Mouse (Mus musculus): Measurements from ENCODE around the gene Tril.
A peak's percentile ranks its signal among the peaks of the same experiment; 100 is the strongest.

Gene Tril

DNA sequence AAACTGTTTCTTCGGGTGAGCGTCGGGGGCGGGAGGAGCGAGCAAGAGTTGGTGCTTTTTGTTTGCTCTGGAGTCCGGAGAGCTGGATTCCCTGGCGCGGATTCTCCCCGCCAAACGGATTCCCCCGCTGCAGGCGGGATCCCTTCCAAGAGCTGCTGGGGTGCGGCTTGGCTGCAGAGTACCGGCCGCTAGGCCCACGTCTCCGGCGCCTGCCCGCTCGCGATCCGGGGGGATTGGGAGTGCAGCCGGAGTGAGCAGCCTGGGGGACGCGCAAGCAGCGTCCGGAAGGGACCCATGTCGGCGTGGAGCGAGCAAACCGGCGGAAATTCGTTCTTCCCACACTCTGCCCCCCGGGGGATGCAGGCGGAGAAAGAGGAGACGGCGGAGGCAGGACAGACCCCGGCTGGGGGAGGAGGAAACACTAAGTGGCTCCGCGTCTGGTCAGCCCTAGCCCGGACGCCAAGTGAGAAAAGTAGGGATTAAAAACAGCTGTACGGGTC lies at the start of gene Tril:
Gene Tril, minus strand, starts transcription at position 345 of the 500 bp plus-strand sequence.
- peak; percentile 78 for DNase-seq (ENCODE audit: low read depth)

- no peak for DNase-seq (ENCODE audit: low read depth)
Measured at GRCm38 (mm10) chr6:53863011-53863410, 42.4 kb upstream of the Tril start.

DNA sequence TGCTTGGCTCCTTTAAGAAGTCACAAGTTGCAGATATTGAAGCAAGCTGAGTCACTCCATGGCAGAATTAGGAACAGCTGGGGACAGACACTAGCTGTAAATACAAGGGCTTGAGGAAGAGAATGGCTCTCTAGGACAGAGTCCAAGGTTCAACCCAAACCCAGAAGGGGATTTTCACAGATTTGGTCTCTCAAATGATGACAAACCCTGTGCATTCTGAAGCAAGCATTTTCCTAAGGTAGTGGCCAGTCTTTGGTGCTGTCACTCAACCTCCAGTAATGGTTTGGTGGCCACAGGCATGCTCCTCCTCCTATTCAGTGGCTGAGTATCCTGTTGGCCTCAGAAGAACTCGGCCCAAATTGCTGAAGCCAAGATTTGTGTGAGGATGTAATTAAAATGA lies 38.5 kb upstream of the Tril start:
- DNase-seq (ENCODE audit: low read depth) = peak; percentile 6

DNA sequence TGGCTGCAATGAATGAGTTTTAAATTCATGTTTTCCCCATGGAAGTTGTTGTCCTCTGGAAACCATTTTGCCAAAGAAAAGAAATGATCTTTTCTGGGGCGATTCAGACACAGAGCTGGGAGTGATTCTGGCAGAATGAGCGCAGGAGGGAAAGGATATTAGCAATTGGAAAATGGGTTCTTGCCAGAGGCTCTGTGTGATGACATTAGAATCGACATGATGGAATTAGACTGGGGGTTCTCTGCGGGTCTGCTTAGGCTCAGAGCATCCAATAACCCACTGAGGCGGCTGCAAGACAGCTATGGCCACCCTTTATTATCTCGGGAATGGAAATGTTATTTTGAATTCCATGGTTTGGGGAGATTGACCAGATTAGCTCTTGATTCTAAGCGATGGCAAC lies 37.2 kb upstream of the Tril start:
- DNase-seq (ENCODE audit: low read depth) = no peak

DNA sequence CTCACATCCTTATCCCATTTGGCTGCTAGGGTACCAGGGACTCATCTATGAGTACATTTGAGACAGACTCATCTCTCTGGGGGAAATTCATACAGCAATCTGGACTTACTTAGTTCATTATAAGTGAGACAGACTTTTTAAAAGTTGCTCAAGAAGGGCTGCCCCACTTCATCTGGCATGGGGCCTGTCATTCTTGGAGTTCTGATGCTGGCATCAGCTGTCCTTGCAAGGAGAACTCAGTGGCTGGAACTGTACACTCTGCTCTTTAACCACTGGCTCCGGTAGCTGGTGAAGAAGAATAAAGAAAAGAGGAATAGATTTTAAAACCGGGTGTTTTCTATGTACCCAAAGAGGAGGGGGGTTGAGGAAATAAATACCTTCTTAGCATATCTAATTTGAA lies 36.1 kb upstream of the Tril start:
- peak; percentile 7 for DNase-seq (ENCODE audit: low read depth)

DNA sequence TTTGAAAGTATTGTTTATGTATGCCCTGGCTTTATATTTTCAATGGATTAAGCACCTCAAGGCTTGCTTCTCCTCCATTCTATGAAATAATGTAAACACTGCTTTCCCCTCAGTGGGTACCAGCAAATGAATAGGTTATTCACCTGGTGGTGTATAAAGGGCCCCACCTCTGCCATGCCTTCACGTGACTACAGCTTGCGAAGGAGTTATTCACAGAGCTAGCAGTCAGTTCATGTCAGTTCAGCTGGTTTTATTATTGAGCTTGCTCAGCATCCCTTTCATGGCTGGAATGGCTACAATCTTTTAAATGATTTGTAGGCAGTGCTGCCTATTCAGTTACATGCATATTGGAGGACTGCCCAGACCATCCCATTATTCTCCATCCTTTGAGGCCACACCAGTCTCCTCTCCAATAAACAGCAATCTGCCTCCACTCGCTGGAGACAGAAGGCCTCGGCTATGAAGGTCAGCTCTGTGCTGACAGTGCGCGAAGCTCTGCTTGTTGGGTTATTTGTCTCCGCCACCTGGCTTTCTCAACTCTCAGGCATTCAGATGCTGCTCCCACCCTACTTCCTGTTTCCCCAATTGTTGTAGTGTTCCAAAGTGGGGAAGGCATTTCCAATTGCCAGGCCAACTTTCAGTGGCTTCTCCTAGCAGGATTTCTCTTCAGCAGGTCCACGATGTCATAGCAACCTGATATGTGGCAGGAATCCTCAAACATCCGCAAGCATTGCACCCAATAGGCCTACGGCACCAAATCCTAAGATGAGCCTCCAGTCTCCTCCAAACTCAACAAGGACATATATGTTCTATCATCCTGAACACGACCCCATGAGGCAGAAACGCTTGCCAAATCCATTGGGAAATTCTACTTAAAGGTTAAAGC lies 34.6 kb upstream of the Tril start:
- DNase-seq (ENCODE audit: low read depth) = no peak

DNA sequence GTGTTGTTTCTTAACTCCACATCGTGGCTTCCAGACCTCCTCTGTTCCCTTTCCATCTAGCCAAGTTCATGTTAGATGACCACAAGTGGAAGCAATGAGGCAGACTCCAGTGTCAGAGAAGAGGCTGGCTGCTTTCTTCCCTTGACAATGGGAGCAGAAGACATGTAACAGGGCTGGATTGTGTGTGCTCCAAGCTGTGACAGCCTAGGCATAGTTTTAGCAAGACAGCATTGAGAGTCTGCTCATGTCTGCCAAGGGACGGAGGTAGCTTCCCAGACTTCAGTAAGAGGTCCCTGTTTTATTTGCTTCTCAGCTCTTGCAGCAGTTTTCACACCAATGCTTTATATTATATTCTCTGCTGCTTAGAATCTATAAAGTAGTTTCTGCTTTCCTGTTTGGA lies 33.6 kb upstream of the Tril start:
- DNase-seq (ENCODE audit: low read depth) = no peak

DNA sequence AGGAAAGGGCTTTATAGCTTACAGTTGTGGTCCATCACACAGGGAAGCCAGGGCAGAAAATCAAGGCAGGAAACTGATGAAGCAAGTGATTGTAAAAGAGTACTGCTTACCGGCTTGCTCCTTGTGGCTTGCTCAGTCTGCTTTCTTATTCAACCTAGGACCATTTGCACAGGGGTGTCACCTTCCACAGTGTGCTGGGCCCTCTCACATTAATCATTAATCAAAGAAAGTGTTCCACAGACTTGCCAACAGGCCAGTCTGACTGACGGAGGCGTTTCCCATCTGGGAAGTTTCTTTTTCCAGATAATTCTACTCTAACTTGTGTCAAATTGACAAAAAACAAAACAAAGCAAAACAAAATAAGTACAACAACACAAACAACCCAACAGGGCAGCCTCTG lies 32.9 kb upstream of the Tril start:
- no peak for DNase-seq (ENCODE audit: low read depth)

DNA sequence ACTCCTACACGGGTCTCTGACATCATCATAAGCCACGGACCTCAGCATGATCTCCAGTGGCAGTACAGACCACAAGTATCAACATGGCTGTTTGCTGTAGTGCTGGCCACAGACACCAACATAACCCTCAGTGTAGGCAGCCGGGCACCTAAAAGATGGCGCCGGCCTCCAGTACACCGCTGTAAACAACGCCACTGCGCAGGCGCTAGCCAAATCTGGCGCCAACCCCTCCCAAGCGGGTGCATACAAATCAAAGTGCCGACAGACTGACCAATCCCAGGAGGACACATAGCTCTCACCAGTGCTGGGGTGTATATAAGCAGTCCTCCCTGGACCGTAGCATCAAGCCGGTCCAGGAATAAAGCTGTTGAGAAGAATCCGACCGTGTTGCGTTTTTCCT lies 24.0 kb upstream of the Tril start:
- DNase-seq (ENCODE audit: low read depth) = no peak

- DNase-seq (ENCODE audit: low read depth) = peak; percentile 7
Measured at GRCm38 (mm10) chr6:53825213-53825612, 4.6 kb upstream of the Tril start.

- no peak for DNase-seq (ENCODE audit: low read depth)
Measured at GRCm38 (mm10) chr6:53821041-53821501, 441 bp upstream of the Tril start.

GRCm38 (mm10) chr6:53819761-53820485 lies 707 bp downstream of the Tril start:
- no peak for DNase-seq (ENCODE audit: low read depth)

DNA sequence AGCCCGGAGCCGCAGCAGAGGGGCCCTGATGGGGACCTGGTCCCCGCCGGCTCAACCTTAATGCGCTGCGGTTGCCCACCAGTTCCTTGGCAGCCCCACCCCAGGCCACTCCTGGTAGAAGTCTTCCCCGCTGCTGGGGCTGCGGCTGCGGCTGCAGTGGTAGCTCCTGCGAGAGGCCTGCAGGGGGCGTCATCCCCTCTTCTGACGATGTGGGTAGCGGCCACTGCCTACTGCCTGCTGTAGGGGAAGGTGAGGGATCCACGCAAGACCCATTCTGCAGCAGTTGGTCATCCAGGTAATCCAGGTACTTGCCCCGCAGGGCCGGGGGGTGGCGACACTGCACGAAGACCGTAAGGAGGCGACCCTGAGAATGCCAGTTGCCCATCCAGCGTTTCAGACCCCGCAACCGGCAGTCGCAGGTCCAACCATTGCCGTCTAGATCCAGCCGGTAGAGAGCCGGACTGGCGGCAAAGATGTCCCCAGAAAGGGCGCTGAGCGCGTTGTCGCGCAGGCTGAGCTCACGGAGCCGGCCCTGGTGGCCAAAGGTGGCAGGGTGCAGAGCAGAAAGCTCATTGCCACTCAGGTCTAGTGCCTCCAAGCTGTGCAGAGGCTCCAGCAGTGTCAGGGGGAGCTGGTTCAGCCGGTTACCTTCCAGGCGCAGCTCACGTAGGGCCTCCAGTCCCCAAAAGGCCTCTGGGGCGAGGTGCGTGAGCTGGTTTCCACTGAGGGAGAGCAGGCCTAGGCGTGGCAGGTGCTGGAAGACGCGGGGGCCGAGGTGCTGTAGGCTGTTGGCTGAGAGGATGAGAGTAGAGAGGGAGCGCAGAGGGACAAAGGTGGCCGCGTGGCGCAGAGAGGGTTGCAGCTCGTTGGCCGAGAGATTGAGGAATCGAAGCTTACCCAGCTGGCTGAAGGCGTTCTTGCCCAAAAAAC lies 1.6 kb downstream of the Tril start:
- DNase-seq (ENCODE audit: low read depth) = no peak

DNA sequence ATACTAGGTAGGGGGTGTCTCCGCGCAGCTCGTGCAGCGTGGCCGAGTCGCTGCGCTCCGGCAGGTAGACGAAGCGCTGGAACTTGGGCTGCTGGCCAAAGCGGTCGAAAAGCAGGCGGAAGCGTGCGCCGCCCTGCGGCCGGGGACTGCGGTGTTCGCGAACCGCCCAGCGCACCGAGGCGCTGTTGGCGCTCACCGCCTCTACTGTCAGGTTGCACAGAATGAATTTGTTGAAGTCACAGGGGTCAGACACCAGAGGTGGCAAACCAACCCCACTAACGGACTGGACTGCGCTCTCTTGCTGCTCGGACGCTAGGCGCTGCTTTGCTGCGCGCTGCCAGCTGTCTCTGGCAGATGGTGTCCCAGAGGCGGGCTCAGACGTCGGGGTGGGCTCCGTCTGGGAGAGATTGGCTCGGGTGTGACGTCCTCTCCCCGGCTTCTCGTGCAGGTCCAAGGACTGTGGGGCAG lies 2.3 kb downstream of the Tril start:
- no peak for DNase-seq (ENCODE audit: low read depth)

DNA sequence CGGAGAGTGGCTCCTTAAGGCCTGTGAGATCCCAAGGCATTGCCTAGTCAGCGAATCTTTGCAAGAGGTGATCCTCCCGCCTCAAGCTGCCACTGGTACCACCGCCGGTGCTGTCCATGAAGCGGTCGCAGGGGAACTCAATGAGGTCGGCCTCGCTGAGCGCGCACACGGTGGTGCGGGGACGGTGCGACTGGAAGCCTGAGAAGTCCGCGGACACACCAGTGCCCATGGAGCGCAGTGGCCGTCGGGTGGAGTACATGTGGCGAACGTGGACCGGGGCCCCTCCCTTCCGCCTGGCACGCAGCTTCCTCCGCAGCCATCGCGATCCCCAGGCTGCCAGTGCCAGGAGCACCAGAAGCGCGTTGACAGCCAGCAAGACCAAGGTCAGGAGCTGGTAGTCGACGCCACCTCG lies 2.9 kb downstream of the Tril start:
- no peak for DNase-seq (ENCODE audit: low read depth)

DNA sequence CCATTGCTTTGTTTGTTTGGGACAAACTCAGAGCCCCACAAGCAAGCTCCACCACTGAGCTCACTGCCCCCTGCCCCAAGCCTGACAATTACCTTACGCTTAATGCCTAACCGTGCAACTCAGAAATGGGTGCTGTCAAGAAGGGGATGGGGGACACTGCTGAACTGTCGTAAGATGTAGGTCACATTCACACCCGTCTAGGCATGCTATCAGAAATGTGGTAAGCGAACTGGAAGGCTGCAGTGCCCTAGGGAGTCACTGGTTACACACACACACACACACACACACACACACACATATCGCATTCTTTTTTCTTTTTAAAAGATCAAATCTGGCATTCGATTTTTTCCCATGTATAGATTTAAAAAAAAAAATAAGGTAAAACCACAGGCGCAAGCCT lies 4.0 kb downstream of the Tril start:
- DNase-seq (ENCODE audit: low read depth) = no peak

GRCm38 (mm10) chr6:53815691-53816090 lies 4.9 kb downstream of the Tril start:
- no peak for DNase-seq (ENCODE audit: low read depth)

GRCm38 (mm10) chr6:53814214-53814613 lies 6.4 kb downstream of the Tril start:
- no peak for DNase-seq (ENCODE audit: low read depth)

GRCm38 (mm10) chr6:53812242-53812641 lies 8.4 kb downstream of the Tril start:
- DNase-seq (ENCODE audit: low read depth) = no peak

DNA sequence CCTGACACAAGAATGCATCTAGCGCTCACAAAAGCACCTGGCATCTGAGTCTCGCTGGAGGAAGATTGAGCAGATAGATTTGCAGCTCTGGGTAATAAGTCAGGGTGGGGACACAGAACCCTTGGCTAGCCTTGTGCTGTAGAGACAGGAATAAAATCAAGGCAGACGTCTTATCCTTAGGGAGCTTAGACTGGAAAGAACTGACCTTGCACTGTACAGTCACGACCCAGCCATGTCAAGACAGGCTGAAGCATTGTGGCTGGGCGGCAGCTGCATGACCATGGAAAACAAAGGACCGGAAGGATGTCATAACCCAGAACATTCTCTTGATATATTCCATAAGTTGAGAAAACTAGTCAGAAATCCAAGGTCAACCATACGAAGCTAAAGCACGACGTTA lies 11.8 kb downstream of the Tril start:
- no peak for DNase-seq (ENCODE audit: low read depth)

GRCm38 (mm10) chr6:53807185-53807584 lies 13.4 kb downstream of the Tril start:
- DNase-seq (ENCODE audit: low read depth) = no peak

DNA sequence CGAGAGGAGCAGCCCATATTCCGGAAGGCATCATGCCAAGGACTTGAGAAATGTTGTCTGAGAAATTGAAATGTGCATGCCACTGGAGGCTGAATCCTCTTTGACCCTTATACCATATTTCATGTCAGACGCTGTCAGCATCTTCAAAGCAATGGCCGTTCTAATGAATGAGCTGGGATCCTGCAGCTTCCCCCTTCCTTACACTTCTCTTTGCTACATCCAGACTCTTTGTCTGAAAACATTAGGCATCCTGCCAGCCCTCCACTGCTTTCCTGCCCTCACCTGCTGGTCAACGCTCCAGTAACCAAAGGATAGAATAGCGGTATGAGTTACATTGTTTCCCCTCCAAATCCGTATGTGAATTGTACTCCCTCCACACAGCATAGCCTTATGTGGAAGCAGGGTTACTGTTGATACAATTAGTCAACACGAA lies 14.0 kb downstream of the Tril start:
- peak; percentile 6 for DNase-seq (ENCODE audit: low read depth)
